ENCODE assay signal across 8 mouse cellular contexts in the genomic region with DNA sequence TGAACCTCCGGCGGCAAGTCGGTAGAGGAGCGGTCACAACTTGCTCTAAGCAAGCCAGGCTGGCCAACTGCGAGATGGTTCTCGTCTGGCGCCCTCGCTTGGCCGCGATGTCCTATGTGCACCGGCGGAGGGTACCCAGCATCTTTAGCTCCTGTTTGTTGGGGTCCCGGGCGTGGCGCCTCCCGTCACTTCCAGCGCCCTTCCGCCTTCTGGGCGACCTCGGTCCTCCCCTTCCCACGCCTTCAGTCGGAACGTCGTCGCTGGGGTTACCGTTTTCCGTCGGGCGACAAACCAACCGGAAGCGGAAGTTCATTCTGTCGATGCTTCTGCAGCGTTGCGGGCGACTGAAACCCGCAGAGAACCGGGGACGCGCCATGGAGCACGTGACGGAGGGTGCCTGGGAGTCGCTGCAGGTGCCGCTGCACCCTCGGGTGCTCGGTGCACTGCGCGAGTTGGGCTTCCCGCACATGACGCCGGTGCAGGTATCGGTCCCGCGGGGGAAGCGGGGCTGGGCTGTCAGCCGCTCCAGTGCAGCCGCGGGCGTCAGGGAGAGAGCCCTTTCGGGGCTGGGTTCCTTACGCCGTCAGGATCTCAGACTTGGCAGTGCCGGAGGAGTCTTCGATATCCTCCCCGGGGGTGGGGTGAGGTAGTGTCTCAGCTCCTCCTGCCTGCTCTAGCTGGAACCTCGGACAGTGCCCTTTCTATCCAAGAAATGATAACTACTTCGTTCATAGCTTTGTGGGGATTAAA. TPM values are rescaled to one million over a fixed set of nuclear protein-coding genes. Genes with fewer than 3 reads are reported as not detected.
DNase-seq lines count a peak whose midpoint lies in the region; ATAC-seq and TF ChIP-seq lines count a peak whose summit lies in the region.

Gene Ddx55, plus strand, starts transcription at position 307 of the 750 bp plus-strand sequence.

- TF ChIP-seq POLR2A in heart, adult 2 months (IDR thresholded peaks at IDR 0.05; ENCODE audit: insufficient read depth, low read depth, low read length), result peak; percentile 86

- H3K27me3 ChIP-seq in embryonic facial prominence, embryonic 13.5 days, result no peaks in the 10 kb centered on the region
- no peaks in the 10 kb centered on the region for H3K27me3 ChIP-seq in heart, adult 2 months (ENCODE audit: control insufficient read depth, insufficient read depth, low read length)
- H3K27me3 ChIP-seq in limb, embryonic 15.5 days, result no peaks in the 10 kb centered on the region

- H3K4me3 ChIP-seq in embryonic facial prominence, embryonic 13.5 days, result peak within 1 kb of the TSS; percentile 90
- peak within 1 kb of the TSS; percentile 58 for H3K4me3 ChIP-seq in heart, adult 2 months
- H3K4me3 ChIP-seq in limb, embryonic 15.5 days, result peak within 1 kb of the TSS; percentile 78

- H3K9ac ChIP-seq in embryonic facial prominence, embryonic 13.5 days, result peak within 1 kb of the TSS; percentile 80
- H3K9ac ChIP-seq in heart, adult 2 months (ENCODE audit: low read depth, low read length), result peak within 1 kb of the TSS; percentile 93
- peak within 1 kb of the TSS; percentile 85 for H3K9ac ChIP-seq in limb, embryonic 15.5 days

- peak; percentile 27; the same call in 1 of the 2 replicates for TF ChIP-seq CTCF in heart, adult 2 months (IDR thresholded peaks at IDR 0.05)

- H3K4me2 ChIP-seq in embryonic facial prominence, embryonic 13.5 days, result peak within 1 kb of the TSS; percentile 78
- peak within 1 kb of the TSS; percentile 82 for H3K4me2 ChIP-seq in limb, embryonic 15.5 days

- peak within 1 kb of the TSS; percentile 85 for H3K27ac ChIP-seq in embryonic facial prominence, embryonic 13.5 days
- peak within 1 kb of the TSS; percentile 84 for H3K27ac ChIP-seq in heart, adult 2 months
- H3K27ac ChIP-seq in limb, embryonic 15.5 days, result peak within 1 kb of the TSS; percentile 88

- WGBS in embryonic facial prominence, embryonic 13.5 days, result under 1% methylated on average over 66 of the region's 66 CpGs
- under 1% methylated on average over 66 of the region's 66 CpGs for WGBS in heart, adult 2 months
- under 1% methylated on average over 66 of the region's 66 CpGs for WGBS in limb, embryonic 15.5 days

- H3K36me3 ChIP-seq in embryonic facial prominence, embryonic 13.5 days, result peaks cover 47% of the 10 kb centered on the region
- peaks cover under 1% of the 10 kb centered on the region for H3K36me3 ChIP-seq in heart, adult 2 months (ENCODE audit: control insufficient read depth, insufficient read depth, low read length)
- peaks cover 42% of the 10 kb centered on the region for H3K36me3 ChIP-seq in limb, embryonic 15.5 days

- no peaks in the 10 kb centered on the region for H3K9me3 ChIP-seq in embryonic facial prominence, embryonic 13.5 days
- H3K9me3 ChIP-seq in limb, embryonic 15.5 days, result no peaks in the 10 kb centered on the region

- intact Hi-C loops in heart, adult 2 months (cut with DNase I), result loop anchor here (1.0 kb wide), 1 partner anchor 12 kb away; the partner anchor contains the start of gene Tmed2

- DNase-seq in 3T3-L1 (ENCODE audit: low read depth, low spot score), result peak; percentile 94
- peak; percentile 91 to 92 for DNase-seq in adrenal gland, postnatal 36 days
- DNase-seq in heart, adult 2 months, result peak; percentile 92
- DNase-seq in kidney, adult 8-10 months, result peak; percentile 86 to 89
- peak; percentile 74 to 87 for DNase-seq in monocyte, adult 2 months (ENCODE audit: low read depth in 1 of 2, low spot score in 2 of 2)
- DNase-seq in spleen, postnatal 36 days (ENCODE audit: low spot score in 2 of 2), result peak; percentile 91 to 93

- peak; percentile 83 for ATAC-seq in embryonic facial prominence, embryonic 13.5 days (ENCODE audit: insufficient number of reproducible peaks, insufficient read depth, low FRiP score, low TSS enrichment, low read depth)
- ATAC-seq in limb, embryonic 15.5 days (ENCODE audit: insufficient number of reproducible peaks, low FRiP score, low TSS enrichment, low read depth), result peak; percentile 74

- TF ChIP-seq EP300 in heart, adult 2 months (IDR thresholded peaks at IDR 0.05; ENCODE audit: insufficient read depth, low read depth, low read length), result peak; percentile 78; the same call in 1 of the 2 replicates

- H3K79me2 ChIP-seq in heart, adult 2 months (replicated peaks; ENCODE audit: control insufficient read depth, insufficient read depth, low read length), result no peaks in the 10 kb centered on the region

- H3K4me1 ChIP-seq in embryonic facial prominence, embryonic 13.5 days, result peaks cover 14% of the 10 kb centered on the region
- H3K4me1 ChIP-seq in heart, adult 2 months (ENCODE audit: control insufficient read depth, insufficient read depth, low read length), result peaks cover 2% of the 10 kb centered on the region
- H3K4me1 ChIP-seq in limb, embryonic 15.5 days, result peaks cover 14% of the 10 kb centered on the region

RNA-seq across cellular contexts. Expression of gene Ddx55, which starts in this region (rescaled TPM):
- total RNA-seq in adrenal gland, postnatal 36 days (2021), result 10 to 100 TPM; 11.8 to 13.2 TPM
- polyA plus RNA-seq in embryonic facial prominence, embryonic 13.5 days (2015; fragmentation: Nextera tagmentation; extraction: Ambion mirVana), result 19.3 and 19.6 TPM in 2 replicates
- 1 to 10 TPM; 6.2 to 7.5 TPM for total RNA-seq in heart, adult 2 months (2021)
- polyA plus RNA-seq in heart, adult 2 months (2012; rRNA removed), result 5.3 and 7.7 TPM in 2 replicates
- 14.1 and 15.7 TPM in 2 replicates for polyA plus RNA-seq in limb, embryonic 15.5 days (2015; fragmentation: Nextera tagmentation; extraction: Ambion mirVana)

Comparison
In these comparisons a context has a peak if more than half of its experiments do, and no peak if none do; other contexts are left out.
1. Peak in every context shown above with its lines: DNase-seq, ATAC-seq, H3K4me3 ChIP-seq and H3K27ac ChIP-seq.